In the genomic region with DNA sequence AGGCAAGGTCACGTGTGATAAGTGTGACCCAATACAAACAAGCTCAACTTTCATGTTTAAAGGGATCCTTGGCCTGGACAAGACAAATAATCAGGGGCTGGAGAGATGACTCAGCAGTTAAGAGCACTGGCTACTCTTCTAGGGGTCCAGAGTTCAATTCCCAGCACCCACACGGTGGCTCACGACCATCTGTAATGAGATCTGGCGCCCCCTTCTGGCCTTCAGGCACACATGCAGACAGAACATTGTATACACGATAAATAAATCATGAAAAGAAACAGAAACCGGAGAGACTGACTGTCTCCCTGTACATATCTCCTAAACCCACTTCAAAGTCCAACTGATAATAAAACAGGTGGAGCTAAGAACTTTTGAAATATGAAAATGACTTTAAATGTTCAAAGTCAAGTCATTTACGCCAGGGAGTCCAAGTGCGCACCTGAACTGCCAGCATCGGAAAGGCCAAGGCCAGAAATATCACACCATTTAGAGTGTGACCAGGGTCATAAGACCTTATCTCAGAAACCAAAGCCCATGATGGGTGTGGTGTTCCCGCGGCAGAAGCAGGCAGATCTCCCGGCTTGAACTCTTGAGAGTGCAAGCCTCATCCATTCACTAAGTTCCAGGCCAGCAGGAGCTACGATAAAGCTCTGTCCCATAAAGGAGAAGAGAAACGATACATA, we compare ENCODE assay signal across 9 mouse cellular contexts. TPM values are rescaled to one million over a fixed set of nuclear protein-coding genes. Genes with fewer than 3 reads are reported as not detected.
DNase-seq lines count a peak whose midpoint lies in the region; ATAC-seq and TF ChIP-seq lines count a peak whose summit lies in the region.
"Had no signal": no experiment of that assay in that cellular context is flagged by ENCODE, and none has a peak within 500 bp of the region (broad histone marks: within the 10 kb centered on the region; RNA-seq: fewer than 3 reads in every experiment).

No protein-coding gene starts in this region.

- intact Hi-C loops in gastrocnemius, adult 2 months (cut with DNase I), result no loop called here

- ATAC-seq in embryonic facial prominence, embryonic 14.5 days (ENCODE audit: low read depth), result no peak
- no peak for ATAC-seq in stomach, embryonic 15.5 days (ENCODE audit: insufficient read depth, low FRiP score, low read depth)

- peak overlapping the region; percentile 85 for H3K4me3 ChIP-seq in gastrocnemius, adult 2 months
- peak overlapping the region; percentile 100 for H3K4me3 ChIP-seq in embryonic facial prominence, embryonic 14.5 days (ENCODE audit: low read depth, low read length)
- peak overlapping the region; percentile 93 for H3K4me3 ChIP-seq in stomach, embryonic 15.5 days (replicated peaks)

- H3K36me3 ChIP-seq in embryonic facial prominence, embryonic 14.5 days (ENCODE audit: control insufficient read depth, insufficient read depth, low read length), result peaks cover 44% of the 10 kb centered on the region
- peaks cover 24% of the 10 kb centered on the region; the same call in 1 of the 2 replicates for H3K36me3 ChIP-seq in stomach, embryonic 15.5 days

- peak; percentile 47 for TF ChIP-seq CTCF in gastrocnemius, adult 2 months (IDR thresholded peaks at IDR 0.05)

- DNase-seq in gastrocnemius, adult 2 months, result no peak
- DNase-seq in gastrocnemius, postnatal 10 days, result no peak
- peak; percentile 53 for DNase-seq in 416B (ENCODE audit: low read depth)
- no peak for DNase-seq in embryonic facial prominence, embryonic 14.5 days (ENCODE audit: low spot score)
- DNase-seq in liver, result peak; percentile 23
- DNase-seq in cerebellum, adult 18-20 months, result no peak
- no peak for DNase-seq in testis, postnatal 14 days (ENCODE audit: low spot score)

- H3K27me3 ChIP-seq in embryonic facial prominence, embryonic 14.5 days (replicated peaks; ENCODE audit: control insufficient read depth, insufficient read depth, low read length), result no peaks in the 10 kb centered on the region
- H3K27me3 ChIP-seq in stomach, embryonic 15.5 days (replicated peaks), result no peaks in the 10 kb centered on the region
- H3K27me3 ChIP-seq: Patski had no signal

- peaks cover 8% of the 10 kb centered on the region for H3K4me1 ChIP-seq in embryonic facial prominence, embryonic 14.5 days (ENCODE audit: control insufficient read depth, insufficient read depth, low read length)
- H3K4me1 ChIP-seq in stomach, embryonic 15.5 days, result peaks cover 12% of the 10 kb centered on the region

- peak overlapping the region; percentile 98; the same call in 1 of the 2 replicates for H3K27ac ChIP-seq in gastrocnemius, adult 2 months
- H3K27ac ChIP-seq in embryonic facial prominence, embryonic 14.5 days (replicated peaks; ENCODE audit: low read depth, low read length), result no peak overlapping the region
- H3K27ac ChIP-seq in stomach, embryonic 15.5 days, result peak overlapping the region; percentile 93; the same call in 1 of the 2 replicates

- peak overlapping the region; percentile 74 for H3K4me2 ChIP-seq in embryonic facial prominence, embryonic 14.5 days (ENCODE audit: low read depth, low read length)
- H3K4me2 ChIP-seq in stomach, embryonic 15.5 days, result peak overlapping the region; percentile 61

- no peaks in the 10 kb centered on the region for H3K9me3 ChIP-seq in embryonic facial prominence, embryonic 14.5 days (ENCODE audit: control insufficient read depth, low read length)
- no peaks in the 10 kb centered on the region for H3K9me3 ChIP-seq in stomach, embryonic 15.5 days

- WGBS in embryonic facial prominence, embryonic 14.5 days, result 73% methylated on average over 14 of the region's 14 CpGs
- 68% methylated on average over 14 of the region's 14 CpGs for WGBS in stomach, embryonic 15.5 days

- H3K9ac ChIP-seq in embryonic facial prominence, embryonic 14.5 days (ENCODE audit: low read depth, low read length), result peak overlapping the region; percentile 96
- peak overlapping the region; percentile 77; the same call in 1 of the 2 replicates for H3K9ac ChIP-seq in stomach, embryonic 15.5 days

RNA-seq across cellular contexts. Expression of a gene that starts 5.2 kb away (rescaled TPM):
- total RNA-seq in gastrocnemius, adult 2 months (2021), result 10 to 100 TPM; 14.2 to 15.1 TPM
- total RNA-seq in gastrocnemius, postnatal 10 days (2021), result 10 to 100 TPM; 34.8 to 35.4 TPM
- 122 and 145 TPM in 2 replicates for polyA plus RNA-seq in embryonic facial prominence, embryonic 14.5 days (2014; fragmentation: Nextera tagmentation; extraction: Ambion mirVana)
- 196 and 218 TPM in 2 replicates for polyA plus RNA-seq in stomach, embryonic 15.5 days (2015; fragmentation: Nextera tagmentation; extraction: Ambion mirVana)

RNA-seq across cellular contexts. Expression of a gene that starts 22.8 kb away (rescaled TPM):
- under 1 TPM in 1 of 2 experiments, not detected in 1; 0.06 TPM for total RNA-seq in gastrocnemius, adult 2 months (2021)
- not detected for total RNA-seq in gastrocnemius, postnatal 10 days (2021)
- 0.14 and 0.30 TPM in 2 replicates for polyA plus RNA-seq in embryonic facial prominence, embryonic 14.5 days (2014; fragmentation: Nextera tagmentation; extraction: Ambion mirVana)
- 0.46 and 0.50 TPM in 2 replicates for polyA plus RNA-seq in stomach, embryonic 15.5 days (2015; fragmentation: Nextera tagmentation; extraction: Ambion mirVana)

RNA-seq across cellular contexts. Expression of a gene that starts 41.9 kb away (rescaled TPM):
- total RNA-seq in gastrocnemius, adult 2 months (2021), result 1 to 10 TPM in 1 of 2 experiments, under 1 TPM in 1; 0.36 to 1.7 TPM
- 1 to 10 TPM; 3.7 to 4.0 TPM for total RNA-seq in gastrocnemius, postnatal 10 days (2021)
- polyA plus RNA-seq in embryonic facial prominence, embryonic 14.5 days (2014; fragmentation: Nextera tagmentation; extraction: Ambion mirVana), result 7.8 and 8.4 TPM in 2 replicates
- 15.3 and 20.7 TPM in 2 replicates for polyA plus RNA-seq in stomach, embryonic 15.5 days (2015; fragmentation: Nextera tagmentation; extraction: Ambion mirVana)

RNA-seq across cellular contexts. Expression of a gene that starts 54.9 kb away (rescaled TPM):
- 10 to 100 TPM; 38.7 to 50.9 TPM for total RNA-seq in gastrocnemius, adult 2 months (2021)
- 10 to 100 TPM; 48.1 to 54.4 TPM for total RNA-seq in gastrocnemius, postnatal 10 days (2021)
- 46.3 and 47.6 TPM in 2 replicates for polyA plus RNA-seq in embryonic facial prominence, embryonic 14.5 days (2014; fragmentation: Nextera tagmentation; extraction: Ambion mirVana)
- 37.7 and 37.9 TPM in 2 replicates for polyA plus RNA-seq in stomach, embryonic 15.5 days (2015; fragmentation: Nextera tagmentation; extraction: Ambion mirVana)

Comparison
In these comparisons a context has a peak if more than half of its experiments do, and no peak if none do; other contexts are left out.
1. DNase-seq: peak in 416B (single experiment) and liver (single experiment); none in gastrocnemius, adult 2 months (single experiment), gastrocnemius, postnatal 10 days (single experiment), embryonic facial prominence, embryonic 14.5 days (single experiment), cerebellum, adult 18-20 months (0 of 2) and testis, postnatal 14 days (single experiment).
2. Peak in every context shown above with its lines, with median percentiles within 50 percentile points of each other: H3K4me3 ChIP-seq.